Mouse (Mus musculus): ENCODE measurements around the gene Hoxd13.

The Hoxd13 gene

DNA sequence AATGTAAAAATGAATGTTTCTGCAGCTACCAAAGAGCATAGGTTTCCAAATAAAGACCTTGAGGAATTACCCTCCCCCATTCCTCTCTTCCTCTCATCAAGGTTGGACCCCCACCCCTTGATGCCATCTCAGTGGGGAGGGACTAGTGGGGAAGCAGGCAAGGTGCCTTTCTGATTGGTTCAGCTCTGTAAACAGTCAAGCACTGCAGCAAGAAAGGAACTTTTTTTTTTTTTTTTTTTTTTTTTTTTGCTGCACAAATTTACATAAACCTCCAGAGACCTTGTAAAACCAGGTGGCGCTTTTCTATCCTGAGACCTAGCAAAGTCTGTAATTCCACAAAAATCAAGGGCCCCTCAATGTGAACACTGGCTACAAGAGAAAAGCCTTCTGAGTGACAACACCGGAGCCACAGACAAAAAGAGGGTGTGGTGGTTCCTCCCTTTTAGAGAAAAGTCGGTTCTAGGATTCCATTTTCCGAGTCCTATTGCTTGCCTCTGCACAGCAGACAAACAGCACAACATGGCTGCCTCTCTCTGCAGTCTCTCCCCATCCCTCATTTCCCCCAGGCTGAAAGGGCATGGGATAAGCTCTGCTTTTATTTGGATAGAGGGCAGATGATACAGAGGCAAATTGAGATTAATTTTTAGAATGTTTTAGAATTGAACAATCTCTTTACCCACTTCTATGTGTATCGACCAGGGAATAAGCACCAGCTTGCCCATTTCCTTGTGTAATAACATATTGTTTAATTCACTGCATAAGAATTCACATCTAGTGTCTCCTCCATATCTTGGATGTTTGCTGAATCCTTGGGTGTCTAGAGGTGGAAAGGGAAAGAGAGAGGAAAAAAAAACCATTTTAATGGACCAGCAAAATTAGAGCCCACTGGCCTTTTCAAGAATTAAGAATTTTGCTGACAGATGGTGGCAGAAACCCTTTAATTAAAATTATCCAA is 41.6 kb downstream of the Hoxd13 start:
- DNase-seq, result no peak

DNA sequence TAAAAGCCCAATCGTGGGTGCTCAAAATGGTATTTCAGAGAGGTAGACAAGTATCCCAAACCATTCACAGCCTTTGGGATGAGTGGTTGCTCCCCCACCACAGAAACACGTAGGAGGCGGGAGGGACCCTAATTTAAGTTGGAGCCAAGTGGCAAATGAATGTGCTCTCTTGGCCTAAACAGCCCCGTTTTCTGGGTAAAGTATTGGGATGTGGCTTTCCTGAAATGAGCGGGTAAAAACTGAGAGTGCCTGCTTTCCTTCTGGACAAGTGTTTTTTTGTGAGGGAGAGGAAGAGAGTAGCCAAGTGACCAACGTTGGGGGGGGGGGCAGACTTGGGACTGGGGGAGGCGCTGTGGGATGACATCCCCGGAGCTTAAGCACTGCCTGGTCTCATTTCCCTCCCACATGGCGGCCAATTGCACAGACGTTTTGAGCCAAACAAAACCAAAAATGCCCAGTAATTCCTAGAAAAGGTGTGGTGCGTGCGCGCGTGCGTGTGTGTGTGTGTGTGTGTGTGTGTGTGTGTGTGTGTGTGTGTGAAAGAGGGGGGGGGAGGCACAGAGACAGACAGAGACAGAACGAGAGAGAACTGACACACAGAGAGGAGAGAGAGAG is 42.9 kb downstream of the Hoxd13 start:
- DNase-seq, result no peak

DNA sequence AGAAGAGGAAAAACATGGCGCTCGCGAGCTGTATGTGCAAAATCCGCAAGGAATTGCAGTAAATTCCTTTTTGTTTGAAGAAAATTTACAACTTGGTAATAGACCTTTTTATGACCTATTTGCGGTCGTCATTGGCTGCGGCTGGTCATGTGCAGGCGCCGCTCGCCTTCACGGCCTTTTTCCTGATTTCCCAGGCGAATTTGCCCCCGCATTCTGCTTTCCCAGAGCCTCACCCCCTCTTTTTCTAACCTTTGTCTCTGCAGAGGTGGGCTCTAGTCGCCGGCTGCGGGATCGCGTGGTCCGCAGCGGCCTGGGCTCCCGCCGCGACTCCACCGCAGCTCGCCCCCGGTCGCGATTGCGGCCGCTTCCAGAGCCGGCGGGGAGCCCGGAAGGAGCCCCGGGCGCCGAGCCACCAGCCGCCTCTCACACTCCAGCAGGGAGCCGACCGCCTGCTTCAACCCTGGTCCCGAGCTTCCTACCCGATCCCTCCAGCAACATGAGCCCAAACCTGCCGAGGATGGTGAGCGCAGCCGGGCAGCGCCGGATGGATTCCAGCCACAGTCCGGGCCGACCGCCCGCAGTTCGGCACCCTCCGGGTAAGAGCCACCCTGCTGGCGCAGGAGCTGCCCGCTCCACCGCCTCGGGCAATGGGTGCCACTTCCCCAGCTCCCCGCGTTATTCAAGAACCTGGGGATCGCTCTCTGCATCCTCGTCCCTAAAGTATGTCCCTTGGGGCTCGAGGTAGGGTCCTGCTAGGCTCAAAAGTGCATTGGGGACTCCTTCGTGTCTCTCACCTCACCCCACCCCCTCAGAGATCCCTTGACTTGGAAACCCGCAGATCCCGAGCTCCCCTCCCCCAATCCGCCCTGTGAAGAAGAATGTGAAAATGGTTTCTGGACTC is 43.9 kb downstream of the Hoxd13 start, which contains the start of the genes Hoxd3 and Hoxd4:
Gene Hoxd3 (plus strand): TSS at position 207 of the 901 bp plus-strand sequence.
Gene Hoxd4 (plus strand): TSS at position 209 of the 901 bp plus-strand sequence.
- no peak for DNase-seq

DNA sequence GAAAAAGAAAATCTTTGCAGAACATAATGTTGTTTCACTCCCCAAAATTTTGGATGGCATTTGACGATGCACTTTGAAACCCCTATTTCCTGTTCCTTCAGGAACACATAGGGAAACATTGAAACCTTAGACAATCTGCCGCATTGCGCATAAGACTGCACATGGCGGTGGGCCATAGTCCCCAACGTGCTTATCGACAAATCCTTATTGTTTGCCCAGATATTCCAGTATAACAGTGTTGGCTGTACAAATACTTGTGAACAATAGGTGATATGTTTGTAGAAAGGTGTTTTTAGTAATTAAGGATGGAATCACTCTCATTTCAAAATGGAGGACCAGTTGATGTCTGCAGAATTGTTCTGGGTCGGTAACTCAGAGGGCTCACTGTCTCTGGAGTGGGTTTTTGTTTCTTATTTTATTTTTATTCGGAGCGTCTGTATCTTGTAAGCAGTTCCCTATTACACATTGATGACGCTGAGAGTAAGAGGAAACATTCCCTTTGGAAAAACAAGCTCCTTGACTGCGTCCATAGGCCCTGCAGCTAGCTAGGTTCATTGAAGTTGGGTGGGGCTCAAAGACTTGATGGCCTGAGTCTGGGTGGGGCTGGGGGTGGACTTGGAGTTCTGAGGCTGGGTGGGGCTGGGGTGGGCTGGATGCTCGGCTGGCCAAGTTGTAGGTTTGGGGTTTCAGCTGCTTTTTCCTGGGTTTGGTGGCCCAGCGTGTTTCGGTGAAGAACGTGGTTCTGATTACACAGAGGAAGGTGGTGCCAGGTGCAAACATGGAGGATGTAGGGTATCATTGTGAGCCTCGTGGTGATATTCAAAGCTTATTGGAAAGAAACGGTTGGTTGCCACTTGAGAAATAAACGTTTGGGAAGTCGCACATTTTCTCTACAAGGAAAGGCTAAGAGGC is 45.4 kb downstream of the Hoxd13 start:
- no peak for DNase-seq

DNA sequence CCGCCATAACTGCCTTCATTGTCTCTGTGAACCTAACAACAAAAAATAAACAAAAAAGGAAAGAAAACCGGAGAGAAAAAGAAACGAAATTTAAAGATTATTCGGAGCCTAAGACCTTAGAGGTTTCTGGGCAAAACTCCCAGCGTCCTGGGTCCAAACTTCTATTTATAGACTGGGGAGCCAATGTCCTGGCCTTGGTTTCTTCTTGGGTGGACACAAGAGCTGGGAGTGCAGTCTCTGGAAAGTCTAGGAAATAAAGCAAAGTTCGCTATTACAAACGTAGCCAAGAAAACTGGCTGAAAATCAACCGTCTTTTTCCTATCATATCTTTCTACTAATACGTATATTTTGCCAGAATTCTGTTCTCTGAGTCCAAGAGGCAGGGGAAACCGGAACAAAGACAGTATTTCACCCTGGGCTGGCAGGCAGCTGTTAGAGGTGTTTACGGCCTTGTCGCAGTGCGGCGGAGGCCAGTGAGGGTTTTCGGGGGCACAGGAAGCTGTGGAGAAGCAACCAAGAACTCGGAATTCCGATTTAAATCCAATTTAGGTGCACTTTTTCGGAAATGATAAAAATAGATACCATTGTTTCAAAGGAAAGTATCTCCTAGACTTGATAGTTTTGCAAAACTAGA is 46.2 kb downstream of the Hoxd13 start:
- no peak for DNase-seq

DNA sequence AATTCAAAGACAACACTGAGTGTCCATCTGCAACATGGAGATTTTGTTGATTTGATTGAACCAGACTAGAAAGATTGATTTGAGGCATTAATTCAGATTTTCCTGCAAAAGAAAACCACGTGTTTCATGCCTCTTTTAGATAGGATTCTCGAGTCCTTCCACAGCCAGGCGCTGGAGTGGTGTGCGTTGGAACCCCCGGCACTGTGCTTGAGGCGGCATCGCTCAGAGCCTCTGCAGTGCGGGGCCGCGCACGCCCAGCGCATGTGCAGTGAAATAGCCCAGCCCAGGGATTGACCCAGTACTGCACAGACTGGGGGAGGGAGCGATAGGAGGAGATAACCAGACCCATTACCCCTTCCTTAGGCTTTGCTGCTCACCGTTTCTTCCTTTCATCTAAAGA is 46.8 kb downstream of the Hoxd13 start:
- DNase-seq, result no peak

DNA sequence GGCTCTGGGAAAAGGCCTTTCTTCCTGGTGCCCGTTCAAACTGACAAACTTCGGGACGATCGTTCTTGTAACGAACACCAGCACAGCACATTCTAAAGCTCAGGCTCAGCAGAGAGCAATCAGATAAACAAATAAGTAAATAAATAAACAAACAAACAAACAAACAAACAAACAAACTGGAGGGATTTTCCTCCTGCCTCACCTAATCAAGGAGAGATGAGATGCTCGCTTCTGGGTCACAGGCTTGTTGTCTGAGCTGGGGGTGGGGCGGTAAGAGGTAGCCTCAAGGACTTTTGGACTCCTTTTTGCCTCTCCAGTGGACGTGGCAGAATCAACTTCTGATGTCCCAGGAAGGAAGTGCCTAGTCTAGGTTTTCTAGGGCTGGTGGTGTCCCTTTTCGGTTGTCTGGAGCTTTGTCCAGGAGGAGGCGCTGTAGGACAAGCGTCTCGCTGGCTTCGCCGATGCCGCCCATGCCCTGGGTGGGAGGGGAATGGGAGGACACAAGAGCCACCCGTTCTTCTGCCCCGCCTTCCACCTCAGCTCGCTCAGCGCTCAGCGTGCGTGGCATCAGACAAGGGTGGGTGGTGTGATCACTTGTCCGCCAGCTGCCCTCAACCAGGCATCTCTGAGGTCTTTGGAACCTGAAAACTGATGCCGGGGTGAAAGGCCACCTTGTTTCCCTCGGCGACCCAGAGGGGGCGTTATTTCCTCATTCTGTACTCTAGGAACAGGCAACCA is 47.6 kb downstream of the Hoxd13 start:
- DNase-seq, result peak; percentile 37

DNA sequence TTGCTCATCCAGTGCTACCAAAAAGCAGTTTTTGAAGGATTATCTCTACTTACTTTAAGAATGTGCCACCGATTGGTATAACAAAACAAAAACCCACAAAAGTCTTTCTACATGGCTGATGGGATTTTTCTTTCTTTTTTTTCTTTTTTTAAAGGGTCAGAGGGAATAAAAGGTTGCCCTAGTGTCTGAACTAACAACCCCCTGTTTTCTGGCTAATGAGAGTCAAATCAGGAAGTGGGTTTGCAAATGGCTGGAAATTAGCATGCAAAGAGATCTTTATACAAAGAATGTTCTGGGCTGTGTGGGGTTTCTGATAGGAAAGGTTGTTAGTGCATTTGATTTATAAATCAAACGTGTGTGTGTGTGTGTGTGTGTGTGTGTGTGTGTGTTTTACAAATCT is 52.3 kb downstream of the Hoxd13 start:
- no peak for DNase-seq

DNA sequence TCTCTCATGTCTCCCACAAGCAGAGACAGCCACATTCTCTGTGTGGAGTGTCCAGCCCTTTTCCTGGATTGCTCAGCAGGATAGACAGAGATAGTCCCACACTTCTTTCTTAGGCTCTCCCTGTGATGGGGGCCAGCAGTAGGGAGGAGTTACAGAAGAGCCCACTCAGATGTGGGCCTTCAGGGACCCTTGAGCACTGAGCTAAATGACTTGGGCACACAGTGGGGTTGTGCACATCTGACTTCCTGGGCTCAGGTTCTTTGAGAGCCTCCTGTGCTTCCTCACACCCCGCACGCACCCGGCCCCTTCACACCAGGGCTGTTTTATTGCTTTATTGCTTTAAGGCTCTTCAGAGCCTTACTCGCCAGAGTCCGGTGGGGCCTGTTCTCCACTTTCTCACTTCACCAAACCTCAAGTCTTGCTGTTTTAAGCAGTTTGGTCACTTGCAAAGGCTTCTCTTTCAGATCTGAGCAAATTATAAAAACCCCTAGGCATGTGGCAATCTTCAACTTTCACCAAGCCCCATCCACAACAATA is 52.9 kb downstream of the Hoxd13 start:
- DNase-seq, result no peak
